8 mouse cellular contexts compared by ENCODE assay signal in the genomic region with DNA sequence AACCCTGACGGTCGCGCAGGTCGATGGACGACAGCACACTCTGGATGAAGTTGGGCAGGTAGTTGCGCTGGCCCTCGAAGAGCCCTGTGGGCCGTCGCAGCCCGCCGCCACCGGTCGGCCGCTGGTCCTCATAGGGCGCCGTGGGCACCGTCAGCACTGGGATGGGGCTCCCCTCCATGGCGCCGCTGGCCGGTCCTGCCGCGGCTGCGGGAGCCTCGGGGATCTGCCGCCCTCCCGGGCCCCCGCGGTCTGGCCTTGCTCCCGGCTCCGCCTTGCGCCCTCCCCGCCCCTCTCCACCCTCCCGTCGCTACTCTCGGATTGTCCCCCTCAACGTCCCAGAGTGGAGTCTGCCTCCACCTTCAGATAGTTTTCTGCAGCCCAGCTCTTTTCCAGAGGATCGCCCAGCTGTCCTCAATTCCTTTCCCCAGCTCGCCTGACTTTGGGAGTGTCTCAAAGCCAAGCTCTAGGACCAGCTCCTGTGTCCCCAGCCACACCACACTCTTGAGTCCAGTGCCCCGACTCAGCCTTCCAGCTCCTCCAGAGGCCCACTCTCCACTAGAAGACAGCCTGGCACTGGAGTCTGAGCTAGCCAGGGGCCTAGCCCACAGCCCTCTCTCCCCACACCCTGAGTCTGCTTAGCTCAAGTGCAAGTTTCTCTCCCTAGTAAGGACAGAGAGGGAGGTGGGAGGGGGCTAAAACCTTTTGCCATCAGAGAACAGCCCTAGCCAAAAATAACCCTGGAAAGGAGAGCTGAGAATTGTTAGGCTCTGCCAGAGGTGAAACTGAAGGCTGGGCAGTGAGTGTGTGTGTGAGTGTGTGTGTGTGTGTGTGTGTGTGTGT. TPM values are rescaled to one million over a fixed set of nuclear protein-coding genes. Genes with fewer than 3 reads are reported as not detected.
A peak's percentile ranks its signal among the peaks of the same experiment; 100 is the strongest.
DNase-seq lines count a peak whose midpoint lies in the region; TF ChIP-seq lines count a peak whose summit lies in the region.

A gene (minus strand): TSS at position 244 of the 840 bp plus-strand sequence.

- peak within 1 kb of the TSS; percentile 74 for H3K9ac ChIP-seq in heart, adult 2 months (ENCODE audit: low read depth, low read length)

- intact Hi-C loops in heart, adult 2 months (cut with DNase I), result loop anchor here (2.0 to 10.0 kb wide), 2 partner anchors 63 to 577 kb away; a partner anchor contains a TSS

- H3K36me3 ChIP-seq in heart, adult 2 months (ENCODE audit: control insufficient read depth, insufficient read depth, low read length), result peaks cover under 1% of the 10 kb centered on the region; the same call in 1 of the 2 replicates

- TF ChIP-seq POLR2A in heart, adult 2 months (IDR thresholded peaks at IDR 0.05; ENCODE audit: insufficient read depth, low read depth, low read length), result peak; percentile 53; the same call in 1 of the 2 replicates
- TF ChIP-seq POLR2A in cerebellum, adult 2 months (IDR thresholded peaks at IDR 0.05; ENCODE audit: borderline replicate concordance, insufficient read depth, low read length), result no peak

- H3K27ac ChIP-seq in heart, adult 2 months, result peak within 1 kb of the TSS; percentile 93
- H3K27ac ChIP-seq in cerebellum, adult 2 months (ENCODE audit: insufficient read depth, low read length), result no peak within 1 kb of the TSS

- peak within 1 kb of the TSS; percentile 62 for H3K4me3 ChIP-seq in heart, adult 2 months
- no peak within 1 kb of the TSS for H3K4me3 ChIP-seq in cerebellum, adult 2 months (replicated peaks; ENCODE audit: insufficient read depth, low read depth, low read length)

- peak; percentile 15 for DNase-seq in R1 (ENCODE audit: low read depth, low spot score)
- DNase-seq in embryo, embryonic 10.5 days (ENCODE audit: low spot score), result peak; percentile 50
- DNase-seq in heart, adult 2 months, result peak; percentile 77 to 79
- DNase-seq in kidney, adult 9 months, result peak; percentile 11
- DNase-seq in lung, postnatal 10 days, result peak; percentile 58
- peak; percentile 61 for DNase-seq in testis, postnatal 10 days (ENCODE audit: low spot score)
- DNase-seq in spleen, postnatal 4 days (ENCODE audit: low spot score in 2 of 2), result no peak
- DNase-seq in cerebellum, adult 2 months, result no peak

- peak; percentile 52 for TF ChIP-seq CTCF in heart, adult 2 months (IDR thresholded peaks at IDR 0.05)
- TF ChIP-seq CTCF in cerebellum, adult 2 months (IDR thresholded peaks at IDR 0.05; ENCODE audit: borderline replicate concordance, insufficient read depth, low read depth, low read length), result no peak

- WGBS in heart, adult 2 months, result under 1% methylated on average over 39 of the region's 39 CpGs
- WGBS in cerebellum, adult 2 months, result under 1% methylated on average over 37 of the region's 39 CpGs

- no peaks in the 10 kb centered on the region for H3K27me3 ChIP-seq in heart, adult 2 months (ENCODE audit: control insufficient read depth, insufficient read depth, low read length)
- no peaks in the 10 kb centered on the region; the same call in 1 of the 2 replicates for H3K27me3 ChIP-seq in cerebellum, adult 2 months (ENCODE audit: control insufficient read depth, insufficient read depth, low read length)

- peak; percentile 45; the same call in 1 of the 2 replicates for TF ChIP-seq EP300 in heart, adult 2 months (IDR thresholded peaks at IDR 0.05; ENCODE audit: insufficient read depth, low read depth, low read length)

- H3K79me2 ChIP-seq in heart, adult 2 months (replicated peaks; ENCODE audit: control insufficient read depth, insufficient read depth, low read length), result no peaks in the 10 kb centered on the region

- H3K4me1 ChIP-seq in heart, adult 2 months (ENCODE audit: control insufficient read depth, insufficient read depth, low read length), result no peaks in the 10 kb centered on the region
- no peaks in the 10 kb centered on the region for H3K4me1 ChIP-seq in cerebellum, adult 2 months (ENCODE audit: control insufficient read depth, insufficient read depth, low read length)

RNA-seq across cellular contexts. Expression of the gene that starts here (rescaled TPM):
- total RNA-seq in heart, adult 2 months (2021), result 100 to 1,000 TPM in 1 of 2 experiments, 10 to 100 TPM in 1; 93.8 to 103 TPM
- polyA plus RNA-seq in heart, adult 2 months (2012; rRNA removed), result 48.6 and 95.9 TPM in 2 replicates
- 3.8 and 4.3 TPM in 2 replicates for polyA plus RNA-seq in cerebellum, adult 2 months (2012; rRNA removed)

Comparison
In these comparisons a context has a peak if more than half of its experiments do, and no peak if none do; other contexts are left out.
1. DNase-seq: peak in R1 (single experiment), embryo, embryonic 10.5 days (single experiment), heart, adult 2 months (2 of 2), kidney, adult 9 months (single experiment), lung, postnatal 10 days (single experiment) and testis, postnatal 10 days (single experiment); none in spleen, postnatal 4 days (0 of 2) and cerebellum, adult 2 months (0 of 2).